Mouse (Mus musculus) MEL (cell line): ENCODE measurements around the gene Med24. TPM values are rescaled to one million over a fixed set of nuclear protein-coding genes. Genes with fewer than 3 reads are reported as not detected.

Experiments
- DNase-seq: peaks from one replicate; pipeline ENCODE4 v3.0.0; 2011; ENCODE audit warnings: low read depth, low spot score
- H3K27ac ChIP-seq: 2 replicates; pipeline ENCODE4 v1.5.1; 2012; ENCODE audit warnings: low read depth, mild to moderate bottlenecking, control low read depth, low read length, moderate library complexity; ENCODE audit not compliant: control insufficient read depth
- H3K27me3 ChIP-seq, 2 experiments: fragments of 150-350 bp in 1 of 2; sonication (generic) in 1 of 2; 2 replicates each; pipeline ENCODE4 v1.6.1; 2012; ENCODE audit warnings: low read length in 2 of 2, mild to moderate bottlenecking in 2 of 2, improper control_type of control experiment in 1 of 2, moderate library complexity in 1 of 2; ENCODE audit not compliant: insufficient read depth in 2 of 2, control insufficient read depth in 1 of 2
- H3K36me3 ChIP-seq, 2 experiments: 2 replicates each; pipeline ENCODE4 v1.6.1; 2012 to 2014; ENCODE audit warnings: low read length in 2 of 2, improper control_type of control experiment in 1 of 2, inconsistent platforms in 1 of 2, mild to moderate bottlenecking in 1 of 2; ENCODE audit not compliant: insufficient read depth in 2 of 2, control insufficient read depth in 1 of 2
- H3K4me1 ChIP-seq, 2 experiments: fragments of 150-350 bp in 1 of 2; sonication (generic) in 1 of 2; 2 replicates each; pipeline ENCODE4 v1.6.1; 2012; ENCODE audit warnings: low read length in 2 of 2, improper control_type of control experiment in 1 of 2, mild to moderate bottlenecking in 1 of 2; ENCODE audit not compliant: insufficient read depth in 2 of 2, control insufficient read depth in 1 of 2
- H3K4me3 ChIP-seq, 2 experiments: fragments of 150-350 bp in 1 of 2; sonication (generic) in 1 of 2; 2 replicates each; pipeline ENCODE4 v1.5.1; 2012; ENCODE audit warnings: low read depth in 2 of 2, low read length in 2 of 2, mild to moderate bottlenecking in 2 of 2, moderate library complexity in 2 of 2, control low read depth in 1 of 2, improper control_type of control experiment in 1 of 2; ENCODE audit not compliant: control insufficient read depth in 1 of 2, insufficient read depth in 1 of 2
- H3K79me2 ChIP-seq: 2 replicates; pipeline ENCODE4 v1.6.1; 2012; ENCODE audit warnings: mild to moderate bottlenecking, low read length, moderate library complexity; ENCODE audit not compliant: control insufficient read depth, poor library complexity, insufficient read depth
- H3K9ac ChIP-seq: 2 replicates; pipeline ENCODE4 v1.6.1; 2012; ENCODE audit warnings: low read depth, mild to moderate bottlenecking, control low read depth, low read length, moderate library complexity; ENCODE audit not compliant: control insufficient read depth, poor library complexity, severe bottlenecking
- H3K9me3 ChIP-seq: fragments of 150-350 bp; sonication (generic); replicated peaks from 2 replicates; pipeline ENCODE4 v1.6.1; 2012; ENCODE audit warnings: mild to moderate bottlenecking, low read length, improper control_type of control experiment, moderate library complexity; ENCODE audit not compliant: insufficient read depth
- CHD1 ChIP-seq: IDR thresholded peaks from 2 replicates; pipeline ENCODE4 v1.6.1; 2012; ENCODE audit warnings: low read depth, mild to moderate bottlenecking, inconsistent platforms, low read length, improper control_type of control experiment
- E2F4 ChIP-seq: IDR thresholded peaks from 2 replicates; pipeline ENCODE4 v1.6.1; 2011; ENCODE audit warnings: low read depth, low read length, improper control_type of control experiment, borderline replicate concordance
- ELF1 ChIP-seq: IDR thresholded peaks from 2 replicates; pipeline ENCODE4 v1.6.1; 2014; ENCODE audit warnings: low read depth, mild to moderate bottlenecking, inconsistent platforms, low read length, improper control_type of control experiment, moderate library complexity
- ETS1 ChIP-seq: IDR thresholded peaks from 2 replicates; pipeline ENCODE4 v1.6.1; 2012; ENCODE audit warnings: low read depth, mild to moderate bottlenecking, inconsistent platforms, low read length, improper control_type of control experiment, moderate library complexity
- JUND ChIP-seq: IDR thresholded peaks from 2 replicates; pipeline ENCODE4 v1.6.1; 2011; ENCODE audit warnings: low read depth, mild to moderate bottlenecking, improper control_type of control experiment, low read length
- MAFK ChIP-seq: IDR thresholded peaks from 2 replicates; pipeline ENCODE4 v1.6.1; 2011; ENCODE audit warnings: low read depth, mild to moderate bottlenecking, low read length, improper control_type of control experiment, borderline replicate concordance
- MAX ChIP-seq: IDR thresholded peaks from 2 replicates; pipeline ENCODE4 v1.6.1; 2011; ENCODE audit warnings: low read length, improper control_type of control experiment
- MEF2A ChIP-seq: IDR thresholded peaks from 2 replicates; pipeline ENCODE4 v1.6.1; 2014; ENCODE audit warnings: low read depth, mild to moderate bottlenecking, inconsistent platforms, low read length, improper control_type of control experiment; ENCODE audit not compliant: poor library complexity, insufficient replicate concordance, severe bottlenecking; ENCODE audit errors: extremely low read depth
- MYC ChIP-seq: IDR thresholded peaks from 2 replicates; pipeline ENCODE4 v1.6.1; 2011; ENCODE audit warnings: low read depth, mild to moderate bottlenecking, low read length, improper control_type of control experiment, moderate library complexity
- POLR2A ChIP-seq, 2 experiments: IDR thresholded peaks; 2 replicates each; pipeline ENCODE4 v1.6.1; 2011 to 2012; ENCODE audit warnings: low read length in 2 of 2, mild to moderate bottlenecking in 2 of 2, control low read depth in 1 of 2, improper control_type of control experiment in 1 of 2, low read depth in 1 of 2, moderate library complexity in 1 of 2; ENCODE audit not compliant: control insufficient read depth in 1 of 2, insufficient read depth in 1 of 2, poor library complexity in 1 of 2
- POLR2AphosphoS2 ChIP-seq: IDR thresholded peaks from 2 replicates; pipeline ENCODE4 v1.6.1; 2011; ENCODE audit warnings: low read length, improper control_type of control experiment
- POLR2AphosphoS5 ChIP-seq: IDR thresholded peaks from 2 replicates; pipeline ENCODE4 v1.6.1; 2012; ENCODE audit warnings: low read depth, borderline replicate concordance, mild to moderate bottlenecking, inconsistent platforms, low read length, moderate library complexity, mixed read lengths
- RCOR1 ChIP-seq: IDR thresholded peaks from 2 replicates; pipeline ENCODE4 v1.6.1; 2012; ENCODE audit warnings: low read depth, mild to moderate bottlenecking, inconsistent platforms, low read length, improper control_type of control experiment
- SIN3A ChIP-seq: IDR thresholded peaks from 2 replicates; pipeline ENCODE4 v1.6.1; 2012; ENCODE audit warnings: low read length, improper control_type of control experiment, inconsistent platforms
- SMC3 ChIP-seq: IDR thresholded peaks from 2 replicates; pipeline ENCODE4 v1.6.1; 2011; ENCODE audit warnings: low read depth, low read length, improper control_type of control experiment
- ZKSCAN1 ChIP-seq: IDR thresholded peaks from 2 replicates; pipeline ENCODE4 v1.6.1; 2012; ENCODE audit warnings: low read depth, mild to moderate bottlenecking, inconsistent platforms, low read length, improper control_type of control experiment, moderate library complexity
- polyA plus RNA-seq, 2 experiments: library from polyadenylated mRNA; stranded (reverse) in 1 of 2; unstranded in 1 of 2; fragments of >175 nt in 1 of 2; fragments of >200 nt in 1 of 2; gene quantifications; 2 replicates each; pipeline versions ENCODE4 v1.2.1 to v1.2.4; 2012; ENCODE audit warnings: low replicate concordance in 2 of 2, low read depth in 1 of 2; ENCODE audit not compliant: insufficient read length in 2 of 2, insufficient read depth in 1 of 2, missing spikeins in 1 of 2
- total RNA-seq: library from RNA; depleted of rRNA; stranded (reverse); fragments of 300-350 nt; gene quantifications from 2 replicates; pipeline ENCODE4 v1.2.3, GENCODE M21; 2012

Med24 gene
- total and polyA plus RNA-seq, 3 experiments, result 37.5 to 89.8 TPM; not detected in 1

DNA sequence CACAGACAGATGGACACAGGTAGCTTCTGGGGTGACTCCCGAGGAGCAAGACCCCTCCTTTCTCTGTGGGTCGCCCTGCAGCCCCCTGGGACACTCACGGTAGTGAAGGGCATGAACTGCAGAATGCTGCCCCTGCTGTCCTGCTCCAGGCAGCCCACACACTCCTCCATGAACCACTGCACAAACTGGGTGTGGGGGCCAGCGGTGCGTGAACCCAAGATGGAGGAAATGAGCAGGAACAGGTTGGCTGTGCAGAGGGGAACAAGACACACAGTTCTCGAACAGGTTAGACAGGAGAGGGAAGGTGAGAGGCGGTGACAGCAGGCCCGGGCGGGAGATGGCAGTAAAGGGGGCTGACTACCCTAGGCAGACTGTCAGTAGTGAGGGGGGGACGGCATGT is 24.2 kb downstream of the Med24 start:
- Histone ChIP-seq H3K9me3 (no peaks in the 10 kb centered on the region), H3K36me3 (no peaks in the 10 kb centered on the region; a peak in 1 of 4 replicates), H3K27ac (no peak overlapping the region), H3K4me3 (no peak overlapping the region), H3K27me3 (no peaks in the 10 kb centered on the region), H3K9ac (no peak overlapping the region), H3K4me1 (no peaks in the 10 kb centered on the region), H3K79me2 (no peaks in the 10 kb centered on the region)
- TF ChIP-seq SIN3A (no peak), MAFK (no peak), POLR2A (IDR thresholded peaks at IDR 0.05; ENCODE audit: control insufficient read depth in 1 of 2, insufficient read depth in 1 of 2, low read depth in 1 of 2, low read length in 2 of 2, poor library complexity in 1 of 2) (no peak), MAX (no peak), MYC (no peak), MEF2A (no peak), ETS1 (no peak), JUND (no peak), POLR2AphosphoS5 (no peak), ZKSCAN1 (no peak), POLR2AphosphoS2 (no peak)
- DNase-seq, result no peak

DNA sequence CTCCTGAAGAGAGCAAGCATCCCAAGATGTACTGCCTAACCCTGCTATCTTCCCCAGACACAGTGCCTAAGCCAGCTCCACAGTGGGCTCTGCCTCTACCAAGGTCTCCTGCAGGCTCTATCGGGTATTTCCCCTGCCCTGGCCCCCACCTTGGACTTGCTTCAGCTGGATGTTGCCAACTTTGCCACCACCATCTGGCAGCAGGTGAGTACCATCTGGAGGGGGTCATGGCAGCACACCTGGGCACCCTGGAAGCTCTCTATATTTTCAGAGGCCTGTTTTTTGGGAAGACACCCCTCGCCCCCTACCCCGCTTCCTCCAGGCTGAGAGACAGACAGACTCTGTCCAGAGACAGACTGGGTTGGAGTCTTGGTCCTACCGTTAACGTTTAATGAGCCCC is 26.9 kb downstream of the Med24 start:
- no peak for TF ChIP-seq ZKSCAN1
- no peak for TF ChIP-seq CHD1
- TF ChIP-seq POLR2A (IDR thresholded peaks at IDR 0.05; ENCODE audit: control insufficient read depth in 1 of 2, insufficient read depth in 1 of 2, low read depth in 1 of 2, low read length in 2 of 2, poor library complexity in 1 of 2), result no peak
- no peak for TF ChIP-seq SMC3
- no peak for TF ChIP-seq RCOR1
- no peak for TF ChIP-seq ELF1
- no peak for DNase-seq

DNA sequence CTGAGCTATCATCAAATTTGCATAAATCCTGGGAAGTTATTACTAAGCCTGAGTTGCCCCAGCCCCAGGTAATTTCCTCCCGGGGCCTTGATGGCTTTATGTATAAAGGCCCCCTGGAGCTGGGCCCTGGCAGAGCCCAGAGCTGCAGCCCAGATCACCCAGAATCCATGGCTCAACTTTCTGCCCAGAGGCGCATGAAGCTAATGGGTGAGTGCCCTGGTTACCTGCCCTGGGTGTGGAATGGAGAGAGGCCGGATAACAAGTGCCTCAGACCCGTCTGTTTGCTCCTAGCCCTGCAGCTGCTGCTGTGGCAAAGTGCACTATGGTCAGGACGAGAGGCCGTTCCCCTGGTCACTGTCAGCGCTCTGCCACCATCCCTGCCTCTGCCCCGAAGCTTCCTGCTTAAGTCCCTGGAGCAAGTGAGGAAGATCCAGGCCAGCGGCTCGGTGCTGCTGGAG is 28.0 kb downstream of the Med24 start, which contains the start of gene Csf3:
Gene Csf3, plus strand, starts transcription at position 51 of the 458 bp plus-strand sequence.
- Histone ChIP-seq H3K27ac (no peak within 1 kb of the TSS), H3K79me2 (no peaks in the 10 kb centered on the region), H3K9ac (no peak within 1 kb of the TSS), H3K4me3 (no peak within 1 kb of the TSS), H3K27me3 (no peaks in the 10 kb centered on the region), H3K36me3 (no peaks in the 10 kb centered on the region), H3K9me3 (no peaks in the 10 kb centered on the region), H3K4me1 (no peaks in the 10 kb centered on the region)
- DNase-seq, result no peak
- no peak for TF ChIP-seq E2F4
- no peak for TF ChIP-seq POLR2A (IDR thresholded peaks at IDR 0.05; ENCODE audit: control insufficient read depth in 1 of 2, insufficient read depth in 1 of 2, low read depth in 1 of 2, low read length in 2 of 2, poor library complexity in 1 of 2)

More for the DNA sequence above, 26.9 kb downstream of the Med24 start:
- H3K27ac ChIP-seq, result no peak overlapping the region
- no peaks in the 10 kb centered on the region for H3K4me1 ChIP-seq
- no peaks in the 10 kb centered on the region for H3K79me2 ChIP-seq
- no peaks in the 10 kb centered on the region for H3K9me3 ChIP-seq
- H3K27me3 ChIP-seq, result no peaks in the 10 kb centered on the region
- H3K4me3 ChIP-seq, result no peak overlapping the region
- no peaks in the 10 kb centered on the region for H3K36me3 ChIP-seq
- H3K9ac ChIP-seq, result no peak overlapping the region
